Mouse (Mus musculus): ENCODE results near the gene Ankrd33b. TPM values are rescaled to one million over a fixed set of nuclear protein-coding genes. Genes with fewer than 3 reads are reported as not detected.

The Ankrd33b gene
- polyA plus RNA-seq, 1 experiment from 2014 or later: 1.8 TPM

- Histone ChIP-seq H3K4me1 (ENCODE audit: insufficient read depth) (peaks cover 2% of the 10 kb centered on the region; the same call in 1 of the 2 replicates), H3K9me3 (ENCODE audit: low read length) (no peaks in the 10 kb centered on the region), H3K36me3 (replicated peaks; ENCODE audit: insufficient read depth, low read length) (no peaks in the 10 kb centered on the region), H3K4me2 (ENCODE audit: low read depth, low read length) (no peak overlapping the region), H3K27me3 (ENCODE audit: insufficient read depth, low read length) (no peaks in the 10 kb centered on the region), H3K4me3 (ENCODE audit: low read depth, low read length) (no peak overlapping the region), H3K9ac (replicated peaks) (no peak overlapping the region), H3K27ac (ENCODE audit: low read depth) (no peak overlapping the region)
- no peak for ATAC-seq
- no peak for DNase-seq
- 78% methylated on average over 9 of the region's 9 CpGs for WGBS (ENCODE audit: insufficient replicate concordance)
- no peak for TF ChIP-seq CTCF (IDR thresholded peaks at IDR 0.05; ENCODE audit: low read depth)
- TF ChIP-seq EP300 (IDR thresholded peaks at IDR 0.05; ENCODE audit: low read depth): no peak
Measured at GRCm38 (mm10) chr15:31328082-31328614, 39.4 kb downstream of the Ankrd33b start.

DNA sequence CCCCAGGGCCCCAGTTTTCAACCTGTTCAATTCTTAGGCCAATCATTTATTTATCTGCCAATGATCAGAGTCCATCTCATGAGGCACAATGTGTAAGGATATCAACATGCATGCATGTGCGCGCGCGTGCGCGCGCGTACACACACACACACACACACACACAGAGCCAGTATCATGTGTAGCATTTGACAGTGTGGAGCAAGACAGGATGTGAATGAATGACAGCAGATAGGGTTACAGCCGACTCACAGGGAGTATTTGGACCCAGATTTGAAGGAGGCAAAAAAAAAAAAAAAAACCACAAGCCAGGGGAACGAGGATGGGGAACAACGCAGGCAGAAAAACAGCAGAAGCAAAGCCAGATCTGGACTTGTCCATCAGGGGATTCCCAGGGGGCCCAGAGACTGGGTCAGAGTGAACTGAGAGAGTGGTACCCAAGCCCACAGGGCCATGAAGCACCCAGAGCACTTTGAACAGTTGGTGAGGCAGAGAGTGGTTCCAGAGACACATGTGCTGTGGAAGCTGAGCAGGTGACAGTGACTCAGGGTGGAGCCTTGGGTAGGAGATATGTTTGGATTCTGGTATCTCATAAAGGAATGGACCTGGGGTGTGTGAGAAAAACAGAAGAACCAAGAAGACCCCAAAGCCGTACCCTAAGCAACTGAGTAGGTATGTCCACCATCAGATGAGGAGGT, 41.7 kb downstream of the Ankrd33b start:
- no peaks in the 10 kb centered on the region for H3K27me3 ChIP-seq (ENCODE audit: insufficient read depth, low read length)
- no peaks in the 10 kb centered on the region for H3K4me1 ChIP-seq (ENCODE audit: insufficient read depth)
- H3K4me2 ChIP-seq (ENCODE audit: low read depth, low read length): no peak overlapping the region
- no peak overlapping the region for H3K27ac ChIP-seq (ENCODE audit: low read depth)
- no peak for DNase-seq
- H3K4me3 ChIP-seq (ENCODE audit: low read depth, low read length): no peak overlapping the region
- H3K9me3 ChIP-seq (ENCODE audit: low read length): no peaks in the 10 kb centered on the region
- no peak for ATAC-seq
- WGBS (ENCODE audit: insufficient replicate concordance): 81% methylated on average over 12 of the region's 12 CpGs
- no peaks in the 10 kb centered on the region for H3K36me3 ChIP-seq (replicated peaks; ENCODE audit: insufficient read depth, low read length)
- no peak for TF ChIP-seq EP300 (IDR thresholded peaks at IDR 0.05; ENCODE audit: low read depth)
- no peak for TF ChIP-seq CTCF (IDR thresholded peaks at IDR 0.05; ENCODE audit: low read depth)
- no peak overlapping the region for H3K9ac ChIP-seq (replicated peaks)

- no peak overlapping the region for H3K4me2 ChIP-seq (ENCODE audit: low read depth, low read length)
- DNase-seq (no peak), ATAC-seq (no peak)
- H3K9me3 ChIP-seq (ENCODE audit: low read length): no peaks in the 10 kb centered on the region
- no peak overlapping the region for H3K4me3 ChIP-seq (ENCODE audit: low read depth, low read length)
- no peaks in the 10 kb centered on the region for H3K36me3 ChIP-seq (replicated peaks; ENCODE audit: insufficient read depth, low read length)
- no peak overlapping the region for H3K9ac ChIP-seq (replicated peaks)
- H3K27ac ChIP-seq (ENCODE audit: low read depth): no peak overlapping the region
- TF ChIP-seq CTCF (IDR thresholded peaks at IDR 0.05; ENCODE audit: low read depth): no peak
- TF ChIP-seq EP300 (IDR thresholded peaks at IDR 0.05; ENCODE audit: low read depth): no peak
- no peaks in the 10 kb centered on the region for H3K27me3 ChIP-seq (ENCODE audit: insufficient read depth, low read length)
- H3K4me1 ChIP-seq (ENCODE audit: insufficient read depth): no peaks in the 10 kb centered on the region
- 83% methylated on average over 13 of the region's 13 CpGs for WGBS (ENCODE audit: insufficient replicate concordance)
Measured at GRCm38 (mm10) chr15:31324551-31324950, 43.0 kb downstream of the Ankrd33b start.

DNA sequence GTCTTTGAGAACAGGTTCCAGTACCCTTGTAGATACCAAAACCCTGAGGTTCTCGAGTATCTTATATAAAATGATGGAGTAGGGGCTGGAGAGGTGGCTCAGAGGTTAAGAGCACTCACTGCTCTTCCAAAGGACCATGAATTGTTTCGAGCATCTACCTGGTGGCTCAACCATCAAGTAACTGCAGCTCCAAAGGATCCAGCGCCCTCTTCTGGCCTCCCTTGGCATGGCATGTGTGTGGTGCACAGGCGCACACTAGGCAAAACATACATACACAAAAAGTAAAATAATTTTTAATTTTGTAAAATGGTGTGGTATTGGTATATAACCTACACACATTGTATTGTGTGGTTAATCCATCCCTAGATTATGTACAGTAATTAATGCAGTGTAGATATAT, 43.8 kb downstream of the Ankrd33b start:
- H3K4me1 ChIP-seq (ENCODE audit: insufficient read depth): no peaks in the 10 kb centered on the region
- no peak overlapping the region for H3K4me3 ChIP-seq (ENCODE audit: low read depth, low read length)
- WGBS (ENCODE audit: insufficient replicate concordance): 71% methylated on average over 4 of the region's 4 CpGs
- no peaks in the 10 kb centered on the region for H3K27me3 ChIP-seq (ENCODE audit: insufficient read depth, low read length)
- no peaks in the 10 kb centered on the region for H3K36me3 ChIP-seq (replicated peaks; ENCODE audit: insufficient read depth, low read length)
- peak; percentile 53 for TF ChIP-seq CTCF (IDR thresholded peaks at IDR 0.05; ENCODE audit: low read depth)
- TF ChIP-seq EP300 (IDR thresholded peaks at IDR 0.05; ENCODE audit: low read depth): no peak
- no peak for ATAC-seq
- no peak overlapping the region for H3K9ac ChIP-seq (replicated peaks)
- no peaks in the 10 kb centered on the region for H3K9me3 ChIP-seq (ENCODE audit: low read length)
- H3K4me2 ChIP-seq (ENCODE audit: low read depth, low read length): no peak overlapping the region
- peak; percentile 38 for DNase-seq
- H3K27ac ChIP-seq (ENCODE audit: low read depth): no peak overlapping the region

GRCm38 (mm10) chr15:31320598-31321377, 46.7 kb downstream of the Ankrd33b start:
- no peak overlapping the region for H3K27ac ChIP-seq (ENCODE audit: low read depth)
- H3K4me2 ChIP-seq (ENCODE audit: low read depth, low read length): no peak overlapping the region
- no peaks in the 10 kb centered on the region for H3K36me3 ChIP-seq (replicated peaks; ENCODE audit: insufficient read depth, low read length)
- no peaks in the 10 kb centered on the region for H3K4me1 ChIP-seq (ENCODE audit: insufficient read depth)
- no peaks in the 10 kb centered on the region for H3K27me3 ChIP-seq (ENCODE audit: insufficient read depth, low read length)
- DNase-seq (peak; percentile 27), ATAC-seq (no peak)
- 70% methylated on average over 12 of the region's 12 CpGs for WGBS (ENCODE audit: insufficient replicate concordance)
- no peaks in the 10 kb centered on the region for H3K9me3 ChIP-seq (ENCODE audit: low read length)
- no peak overlapping the region for H3K4me3 ChIP-seq (ENCODE audit: low read depth, low read length)
- TF ChIP-seq CTCF (IDR thresholded peaks at IDR 0.05; ENCODE audit: low read depth): peak; percentile 43
- no peak for TF ChIP-seq EP300 (IDR thresholded peaks at IDR 0.05; ENCODE audit: low read depth)
- H3K9ac ChIP-seq (replicated peaks): no peak overlapping the region

DNA sequence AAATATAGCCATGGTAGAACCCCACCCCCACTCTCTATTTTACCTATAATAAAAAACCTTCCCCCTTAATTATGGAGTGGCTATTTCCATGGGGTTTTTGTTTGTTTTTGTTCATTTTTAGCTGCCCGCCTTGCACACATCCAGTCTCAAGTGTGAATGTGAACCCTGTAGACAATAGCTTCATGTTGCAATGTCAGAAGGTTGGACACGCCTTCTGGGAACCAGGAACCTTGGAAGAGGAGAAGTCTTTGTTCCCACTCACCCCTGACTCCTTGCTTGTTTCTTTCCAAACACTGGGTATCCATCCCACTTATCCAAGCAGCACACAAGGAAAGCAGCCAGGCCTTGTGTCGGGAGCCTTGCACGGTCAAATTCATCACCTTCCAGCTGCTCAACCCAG, 48.5 kb downstream of the Ankrd33b start:
- Histone ChIP-seq H3K4me1 (ENCODE audit: insufficient read depth) (no peaks in the 10 kb centered on the region), H3K9ac (replicated peaks) (no peak overlapping the region), H3K27me3 (ENCODE audit: insufficient read depth, low read length) (no peaks in the 10 kb centered on the region), H3K27ac (ENCODE audit: low read depth) (no peak overlapping the region), H3K4me2 (ENCODE audit: low read depth, low read length) (no peak overlapping the region), H3K9me3 (ENCODE audit: low read length) (no peaks in the 10 kb centered on the region), H3K36me3 (replicated peaks; ENCODE audit: insufficient read depth, low read length) (no peaks in the 10 kb centered on the region), H3K4me3 (ENCODE audit: low read depth, low read length) (no peak overlapping the region)
- WGBS (ENCODE audit: insufficient replicate concordance): 77% methylated on average over 4 of the region's 4 CpGs
- ATAC-seq (no peak), DNase-seq (no peak)
- TF ChIP-seq CTCF (IDR thresholded peaks at IDR 0.05; ENCODE audit: low read depth) (no peak), EP300 (IDR thresholded peaks at IDR 0.05; ENCODE audit: low read depth) (no peak)

All from liver, postnatal 0 days (tissue).